Mouse (Mus musculus) forebrain, postnatal 0 days (tissue): ENCODE data around the gene Cd300lb. TPM values are rescaled to one million over a fixed set of nuclear protein-coding genes. Genes with fewer than 3 reads are reported as not detected.
"Not testable (repeated sequence)": the region's sequence is repeated elsewhere in the genome, so short reads cannot be mapped to it uniquely, and the experiment has no call there.

ENCODE experiments used
- ATAC-seq: fragments of 200-750 bp; cut with Nextera tagmentation; 2 replicates; pipeline ENCODE4 v1.8.0; 2017; ENCODE audit warnings: mild to moderate bottlenecking, moderate library complexity
- DNase-seq: peaks from one replicate; pipeline ENCODE4 v3.0.0-alpha.2; 2015
- H3K27ac ChIP-seq: fragments of 300-500 bp; sonication (generic); 2 replicates; pipeline ENCODE4 v1.5.1; 2014; ENCODE audit warnings: low read depth, mild to moderate bottlenecking, antibody characterized with exemption, low read length, moderate library complexity, mixed read lengths
- H3K27me3 ChIP-seq: fragments of 300-500 bp; sonication (generic); 2 replicates; pipeline ENCODE4 v1.6.1; 2014; ENCODE audit warnings: mild to moderate bottlenecking, low read length, mixed read lengths; ENCODE audit not compliant: insufficient read depth
- H3K36me3 ChIP-seq: fragments of 300-500 bp; sonication (generic); 2 replicates; pipeline ENCODE4 v1.6.1; 2014; ENCODE audit warnings: mild to moderate bottlenecking, moderate library complexity; ENCODE audit not compliant: insufficient read depth
- H3K4me1 ChIP-seq: fragments of 300-500 bp; sonication (generic); 2 replicates; pipeline ENCODE4 v1.6.1; 2014; ENCODE audit warnings: antibody characterized with exemption; ENCODE audit not compliant: insufficient read depth
- H3K4me2 ChIP-seq: fragments of 300-500 bp; sonication (generic); 2 replicates; pipeline ENCODE4 v1.6.1; 2014; ENCODE audit warnings: low read depth, mild to moderate bottlenecking, moderate library complexity
- H3K4me3 ChIP-seq: fragments of 300-500 bp; sonication (generic); 2 replicates; pipeline ENCODE4 v1.5.1; 2014; ENCODE audit warnings: low read depth, low read length, mixed read lengths
- H3K9ac ChIP-seq: fragments of 300-500 bp; sonication (generic); 2 replicates; pipeline ENCODE4 v1.6.1; 2014; ENCODE audit warnings: mild to moderate bottlenecking
- H3K9me3 ChIP-seq: fragments of 300-500 bp; sonication (generic); 2 replicates; pipeline ENCODE4 v1.6.1; 2016; ENCODE audit warnings: low read length
- CTCF ChIP-seq: sonication (generic); IDR thresholded peaks from 2 replicates; pipeline ENCODE4 v1.5.1; 2016; ENCODE audit warnings: antibody characterized with exemption, control low read depth, low read depth
- WGBS: fragments of 180-500 bp; shearing (Covaris S2); extraction: QIAGEN DNeasy Blood & Tissue Kit; methylation state at CpG from one replicate; pipeline ENCODE4 v1.1.7; 2014; 5-methylcytosine and 5-hydroxymethylcytosine counted together
- polyA plus RNA-seq: library from polyadenylated mRNA; unstranded; fragments of >200 nt; fragmentation: Nextera tagmentation; extraction: Ambion mirVana; gene quantifications from 2 replicates; pipeline ENCODE4 v1.2.1, GENCODE M21; 2015
- total RNA-seq: library from RNA; depleted of rRNA; stranded (reverse); fragments of >200 nt; gene quantifications from 2 replicates; pipeline ENCODE4 v1.2.3, GENCODE M21; 2014

Cd300lb gene
- total and polyA plus RNA-seq, 2 experiments from 2014 or later, result not detected

DNA sequence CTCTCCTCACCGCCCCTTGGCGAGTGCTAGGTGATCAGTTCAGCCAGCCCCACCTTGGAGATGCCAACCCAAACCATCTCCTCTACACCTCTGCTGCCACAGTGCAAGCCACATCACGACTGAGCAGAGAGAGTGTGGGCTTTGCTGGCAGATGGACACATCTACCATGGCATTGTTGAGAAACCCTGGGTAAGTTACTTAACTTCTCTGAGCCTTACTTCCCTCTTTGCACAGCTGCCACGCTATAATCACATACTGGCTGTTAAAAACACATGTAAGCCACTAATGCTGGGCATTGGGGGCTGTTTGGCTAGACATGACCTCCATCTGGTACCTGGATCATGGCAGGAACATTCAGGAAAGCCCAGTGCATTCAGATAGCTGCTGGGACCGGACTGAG, 3.1 kb downstream of the Cd300lb start:
- Histone ChIP-seq H3K4me1 (no peaks in the 10 kb centered on the region), H3K9me3 (no peaks in the 10 kb centered on the region), H3K4me3 (no peak overlapping the region), H3K4me2 (no peak overlapping the region), H3K27ac (no peak overlapping the region), H3K9ac (no peak overlapping the region), H3K36me3 (no peaks in the 10 kb centered on the region), H3K27me3 (no peaks in the 10 kb centered on the region)
- DNase-seq (no peak), ATAC-seq (no peak)
- 82% methylated on average over 5 of the region's 5 CpGs for WGBS
- TF ChIP-seq CTCF, result no peak

GRCm38 (mm10) chr11:114929581-114929980, 4.6 kb downstream of the Cd300lb start:
- WGBS, result 86% methylated on average over 2 of the region's 2 CpGs

DNA sequence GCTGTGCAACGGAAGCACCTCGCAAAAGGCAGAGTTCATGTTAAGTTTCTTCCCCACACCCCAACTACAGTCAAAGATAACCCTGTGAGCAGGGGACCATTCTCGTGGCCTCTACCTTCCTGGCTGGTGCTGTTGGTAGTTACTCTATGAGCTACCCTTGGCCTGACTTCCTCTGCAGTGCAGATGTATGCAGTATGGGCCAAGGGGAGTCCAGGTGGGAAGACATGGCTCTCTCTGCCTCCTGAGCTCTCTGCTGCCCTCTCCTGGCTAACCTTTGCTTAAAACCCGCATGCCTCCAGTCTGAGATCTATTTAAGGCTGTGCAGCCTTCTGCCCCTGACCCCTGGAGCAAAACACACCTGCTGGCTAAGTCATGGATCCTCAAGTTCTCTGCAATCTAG, 10.2 kb downstream of the Cd300lb start:
- Histone ChIP-seq H3K9ac (no peak overlapping the region), H3K4me1 (no peaks in the 10 kb centered on the region), H3K36me3 (no peaks in the 10 kb centered on the region), H3K27ac (no peak overlapping the region), H3K9me3 (no peaks in the 10 kb centered on the region), H3K4me2 (no peak overlapping the region), H3K27me3 (no peaks in the 10 kb centered on the region), H3K4me3 (no peak overlapping the region)
- 70% methylated on average over 4 of the region's 4 CpGs for WGBS
- DNase-seq, result no peak
- ATAC-seq, result no peak
- TF ChIP-seq CTCF, result peak; percentile 25; the same call in 1 of the 2 replicates

More at GRCm38 (mm10) chr11:114929581-114929980, 4.6 kb downstream of the Cd300lb start:
- Histone ChIP-seq H3K9ac (no peak overlapping the region), H3K9me3 (no peaks in the 10 kb centered on the region), H3K27me3 (no peaks in the 10 kb centered on the region), H3K4me2 (no peak overlapping the region), H3K27ac (no peak overlapping the region), H3K4me1 (no peaks in the 10 kb centered on the region), H3K36me3 (no peaks in the 10 kb centered on the region), H3K4me3 (no peak overlapping the region)
- no peak for DNase-seq
- ATAC-seq, result no peak
- TF ChIP-seq CTCF, result no peak

GRCm38 (mm10) chr11:114922439-114922838, 11.7 kb downstream of the Cd300lb start:
- H3K4me2 ChIP-seq, result no peak overlapping the region
- DNase-seq, result no peak
- no peak for ATAC-seq
- H3K27me3 ChIP-seq, result no peaks in the 10 kb centered on the region
- no peak overlapping the region for H3K9ac ChIP-seq
- no peaks in the 10 kb centered on the region for H3K4me1 ChIP-seq
- no peak for TF ChIP-seq CTCF
- no peak overlapping the region for H3K4me3 ChIP-seq
- H3K27ac ChIP-seq, result no peak overlapping the region
- WGBS, result 70% methylated on average over 4 of the region's 4 CpGs
- no peaks in the 10 kb centered on the region for H3K36me3 ChIP-seq
- H3K9me3 ChIP-seq, result no peaks in the 10 kb centered on the region

GRCm38 (mm10) chr11:114917120-114917519, 17.1 kb downstream of the Cd300lb start:
- H3K36me3 ChIP-seq, result no peaks in the 10 kb centered on the region
- H3K27me3 ChIP-seq, result no peaks in the 10 kb centered on the region; the same call in 1 of the 2 replicates
- H3K9ac ChIP-seq, result no peak overlapping the region
- no peaks in the 10 kb centered on the region for H3K9me3 ChIP-seq
- TF ChIP-seq CTCF, result no peak
- WGBS, result 86% methylated on average over 6 of the region's 6 CpGs
- H3K4me3 ChIP-seq, result no peak overlapping the region
- H3K4me2 ChIP-seq, result no peak overlapping the region
- no peak overlapping the region for H3K27ac ChIP-seq
- H3K4me1 ChIP-seq, result no peaks in the 10 kb centered on the region
- ATAC-seq (no peak), DNase-seq (no peak)

DNA sequence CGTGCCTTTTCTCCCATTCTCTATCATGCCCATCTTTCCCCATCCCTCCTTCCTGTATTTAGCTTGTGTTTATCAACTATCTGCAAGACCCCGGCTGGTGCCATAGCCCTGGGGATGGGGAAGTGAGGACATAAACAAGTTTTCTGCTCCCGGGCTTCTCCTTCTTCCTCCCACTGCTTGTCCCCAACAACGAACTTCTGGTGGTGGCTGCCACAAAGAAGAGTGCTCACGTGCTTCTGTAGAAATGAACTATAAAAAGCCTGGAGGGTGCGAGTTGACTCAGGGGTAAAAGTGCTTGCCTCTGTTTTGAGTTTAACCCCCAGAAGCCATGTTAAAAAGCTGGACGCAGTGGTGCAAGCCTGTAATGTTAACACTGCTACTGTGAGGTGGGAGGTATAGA, 19.2 kb downstream of the Cd300lb start:
- Histone ChIP-seq H3K27me3 (no peaks in the 10 kb centered on the region; the same call in 1 of the 2 replicates), H3K4me3 (no peak overlapping the region), H3K4me2 (no peak overlapping the region), H3K36me3 (no peaks in the 10 kb centered on the region), H3K9ac (no peak overlapping the region), H3K9me3 (no peaks in the 10 kb centered on the region), H3K27ac (no peak overlapping the region), H3K4me1 (no peaks in the 10 kb centered on the region)
- no peak for ATAC-seq
- 61% methylated on average over 7 of the region's 7 CpGs for WGBS
- TF ChIP-seq CTCF, result no peak
- DNase-seq, result no peak

DNA sequence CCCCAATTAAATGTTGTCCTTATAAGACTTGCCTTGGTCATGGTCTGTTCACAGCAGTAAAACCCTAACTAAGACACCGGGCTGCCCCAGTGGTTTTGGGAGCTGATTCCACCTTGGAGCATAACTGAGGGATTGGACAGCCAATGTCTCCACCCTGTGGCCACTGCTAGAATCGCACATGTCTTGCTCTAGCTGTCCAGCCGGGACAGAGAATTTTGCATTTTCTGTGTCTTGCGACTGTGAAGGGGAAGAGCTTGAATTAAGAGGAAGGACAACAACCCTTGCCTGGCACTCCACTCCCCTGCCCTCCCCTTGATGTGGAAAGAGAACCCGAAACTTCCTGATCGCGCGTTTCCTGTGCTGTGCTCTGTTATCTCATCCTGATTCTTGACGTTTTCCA, 21.3 kb downstream of the Cd300lb start:
- peak; percentile 89 for DNase-seq
- TF ChIP-seq CTCF, result peak; percentile 96
- H3K9ac ChIP-seq, result no peak overlapping the region
- no peaks in the 10 kb centered on the region for H3K4me1 ChIP-seq
- no peaks in the 10 kb centered on the region for H3K36me3 ChIP-seq
- peak; percentile 78 for ATAC-seq
- H3K27me3 ChIP-seq, result no peaks in the 10 kb centered on the region; the same call in 1 of the 2 replicates
- no peak overlapping the region for H3K4me2 ChIP-seq
- no peak overlapping the region for H3K4me3 ChIP-seq
- H3K9me3 ChIP-seq, result no peaks in the 10 kb centered on the region
- no peak overlapping the region for H3K27ac ChIP-seq
- WGBS, result 17% methylated on average over 9 of the region's 9 CpGs

DNA sequence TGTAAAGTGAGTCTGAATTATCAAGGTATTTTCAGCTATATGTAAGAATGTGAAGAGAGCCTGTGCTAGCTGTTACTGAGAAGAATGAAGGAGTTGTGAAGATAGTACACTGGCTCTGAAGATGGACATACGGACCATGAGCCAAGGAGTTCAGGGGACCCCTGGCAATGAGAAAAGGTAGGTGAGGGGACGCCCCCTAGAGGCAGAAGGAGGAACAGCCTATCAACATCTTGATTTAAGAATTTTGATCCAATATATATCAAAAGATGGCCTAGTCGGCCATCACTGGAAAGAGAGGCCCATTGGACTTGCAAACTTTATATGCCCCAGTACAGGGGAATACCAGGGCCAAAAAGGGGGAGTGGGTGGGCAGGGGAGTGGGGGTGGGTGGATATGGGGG, 24.6 kb downstream of the Cd300lb start:
- WGBS, result 38% methylated on average over 3 of the region's 3 CpGs
- not testable (repeated sequence) for H3K4me3 ChIP-seq, H3K27ac ChIP-seq, DNase-seq, H3K4me1 ChIP-seq, H3K36me3 ChIP-seq, H3K27me3 ChIP-seq, H3K9me3 ChIP-seq, ATAC-seq, H3K4me2 ChIP-seq, H3K9ac ChIP-seq
